Mouse (Mus musculus): ENCODE data around the gene Nop58. TPM values are rescaled to one million over a fixed set of nuclear protein-coding genes. Genes with fewer than 3 reads are reported as not detected.

Gene Nop58
- total RNA-seq, 2 experiments from 2014 or later, result 46.5 to 249 TPM

Other genes starting within 250 kb of the Nop58 start
- 1.1 and 5.4 TPM in 2 replicates for gene Fzd7, start 202.5 kb upstream of the Nop58 start, total RNA-seq (2015; ENCODE audit: low replicate concordance)
- gene Fzd7, start 202.5 kb upstream of the Nop58 start, total RNA-seq (2017; ENCODE audit: low replicate concordance), result 0.45 and 0.77 TPM in 2 replicates
- not detected in 2 replicates for gene Gm973, start 168.7 kb upstream of the Nop58 start, total RNA-seq (2015; ENCODE audit: low replicate concordance)
- 1.9 TPM in 1 of 2 replicates, not detected in the other for gene Gm973, start 168.7 kb upstream of the Nop58 start, total RNA-seq (2017; ENCODE audit: low replicate concordance)
- 66.7 and 98.7 TPM in 2 replicates for gene Sumo1, start 14.1 kb upstream of the Nop58 start, total RNA-seq (2015; ENCODE audit: low replicate concordance)
- 35.9 and 56.7 TPM in 2 replicates for gene Sumo1, start 14.1 kb upstream of the Nop58 start, total RNA-seq (2017; ENCODE audit: low replicate concordance)
- 4.0 and 10.1 TPM in 2 replicates for gene Bmpr2, start 78.4 kb downstream of the Nop58 start, total RNA-seq (2015; ENCODE audit: low replicate concordance)
- 1.2 and 1.3 TPM in 2 replicates for gene Bmpr2, start 78.4 kb downstream of the Nop58 start, total RNA-seq (2017; ENCODE audit: low replicate concordance)
- 5.9 and 6.8 TPM in 2 replicates for gene Fam117b, start 228.0 kb downstream of the Nop58 start, total RNA-seq (2015; ENCODE audit: low replicate concordance)
- gene Fam117b, start 228.0 kb downstream of the Nop58 start, total RNA-seq (2017; ENCODE audit: low replicate concordance), result 3.4 and 5.9 TPM in 2 replicates